Comparison of ENCODE assay signal across 28 mouse cellular contexts in genomic region chr6:145205142-145205541, GRCm38 (mm10). TPM values are rescaled to one million over a fixed set of nuclear protein-coding genes. Genes with fewer than 3 reads are reported as not detected.
"Had no signal": no experiment of that assay in that cellular context is flagged by ENCODE, and none has a peak within 500 bp of the region (broad histone marks: within the 10 kb centered on the region; RNA-seq: fewer than 3 reads in every experiment).

No protein-coding gene starts in this region.

- H3K9ac ChIP-seq: heart, embryonic 13.5 days; heart, embryonic 15.5 days; hindbrain, embryonic 12.5 days; hindbrain, embryonic 14.5 days; intestine, embryonic 15.5 days; limb, embryonic 12.5 days; liver, embryonic 13.5 days; liver, embryonic 15.5 days had no signal

- H3K36me3 ChIP-seq: heart, embryonic 13.5 days; heart, embryonic 15.5 days; hindbrain, embryonic 10.5 days; hindbrain, embryonic 12.5 days; intestine, embryonic 15.5 days; limb, embryonic 12.5 days; liver, embryonic 13.5 days; liver, embryonic 15.5 days had no signal

- H3K4me1 ChIP-seq: intestine, embryonic 15.5 days had no signal

- H3K4me3 ChIP-seq: gastrocnemius, adult 2 months; heart, adult 2 months; heart, embryonic 13.5 days; heart, embryonic 15.5 days; hindbrain, embryonic 10.5 days; hindbrain, embryonic 12.5 days; intestine, embryonic 15.5 days; layer of hippocampus, adult 2 months; left cerebral cortex, adult 2 months; limb, embryonic 12.5 days; liver, embryonic 13.5 days; liver, embryonic 15.5 days had no signal

- H3K27me3 ChIP-seq: heart, embryonic 13.5 days; heart, embryonic 15.5 days; hindbrain, embryonic 12.5 days; intestine, embryonic 15.5 days; limb, embryonic 12.5 days; liver, embryonic 13.5 days; liver, embryonic 15.5 days had no signal

- H3K9me3 ChIP-seq: heart, embryonic 13.5 days; heart, embryonic 15.5 days; hindbrain, embryonic 10.5 days; hindbrain, embryonic 12.5 days; intestine, embryonic 15.5 days; limb, embryonic 12.5 days; liver, embryonic 13.5 days; liver, embryonic 15.5 days had no signal

- H3K4me2 ChIP-seq: heart, embryonic 13.5 days; heart, embryonic 15.5 days; hindbrain, embryonic 12.5 days; hindbrain, embryonic 14.5 days; intestine, embryonic 15.5 days; limb, embryonic 12.5 days; liver, embryonic 11.5 days; liver, embryonic 13.5 days; liver, embryonic 15.5 days had no signal

- DNase-seq: gastrocnemius, adult 2 months; gastrocnemius, postnatal 10 days; gastrocnemius, postnatal 25 days; heart, adult 2 months; heart, postnatal 14 days; heart, postnatal 4 days; kidney, adult 18-20 months; kidney, adult 8-10 months; kidney, postnatal 10 days; kidney, postnatal 25 days; kidney, postnatal 4 days; liver; liver, embryonic 13.5 days had no signal

- ATAC-seq: hindbrain, embryonic 16.5 days; inflammation-experienced regulatory T-cells, adult 6 months; intestine, embryonic 15.5 days; intestine, postnatal 0 days had no signal

- H3K27ac ChIP-seq: gastrocnemius, adult 2 months; heart, adult 2 months; heart, embryonic 13.5 days; heart, embryonic 15.5 days; hindbrain, embryonic 10.5 days; hindbrain, embryonic 12.5 days; hindbrain, embryonic 14.5 days; intestine, embryonic 15.5 days; layer of hippocampus, adult 2 months; left cerebral cortex, adult 2 months; limb, embryonic 12.5 days; liver, embryonic 13.5 days; liver, embryonic 15.5 days had no signal

RNA-seq across cellular contexts. Expression of gene Casc1, which starts 5.7 kb away (rescaled TPM):
- total RNA-seq: granulocyte monocyte progenitor cell, adult 5-6 weeks had no signal
